Mouse (Mus musculus) CH12.LX (cell line): ENCODE data around the gene Psmb1.
"Not testable (repeated sequence)": the region's sequence is repeated elsewhere in the genome, so short reads cannot be mapped to it uniquely, and the experiment has no call there.

ENCODE experiments used
- CHD1 ChIP-seq: IDR thresholded peaks from 2 replicates; pipeline ENCODE4 v1.6.1; 2012; ENCODE audit warnings: low read depth, low read length, improper control_type of control experiment, inconsistent platforms
- CTCF ChIP-seq, 2 experiments: IDR thresholded peaks in 1 of 2; conservative IDR thresholded peaks in 1 of 2; 2 replicates each; pipeline ENCODE4 v1.5.1; 2011 to 2012; ENCODE audit warnings: low read depth in 2 of 2, low read length in 2 of 2, improper control_type of control experiment in 1 of 2, inconsistent platforms in 1 of 2, mild to moderate bottlenecking in 1 of 2, moderate library complexity in 1 of 2
- E2F4 ChIP-seq: IDR thresholded peaks from 2 replicates; pipeline ENCODE4 v1.6.1; 2011; ENCODE audit warnings: low read depth, low read length, improper control_type of control experiment; ENCODE audit not compliant: insufficient replicate concordance
- POLR2A ChIP-seq: IDR thresholded peaks from 2 replicates; pipeline ENCODE4 v1.6.1; 2011; ENCODE audit warnings: low read depth, mild to moderate bottlenecking, improper control_type of control experiment, low read length
- SIN3A ChIP-seq: IDR thresholded peaks from 2 replicates; pipeline ENCODE4 v1.6.1; 2012; ENCODE audit warnings: low read length, improper control_type of control experiment, inconsistent platforms

GRCm38 (mm10) chr17:15449144-15449543 lies 50.4 kb downstream of the Psmb1 start:
- TF ChIP-seq CTCF (conservative IDR thresholded peaks at IDR 0.05 in 1 of 2, IDR thresholded peaks at IDR 0.05 in 1 of 2; ENCODE audit: low read depth in 2 of 2, low read length in 2 of 2); POLR2A; SIN3A; E2F4; CHD1: not testable (repeated sequence)
